Mouse (Mus musculus) heart, embryonic 15.5 days (tissue): ENCODE results near the gene Eif1. TPM values are rescaled to one million over a fixed set of nuclear protein-coding genes. Genes with fewer than 3 reads are reported as not detected.

ENCODE experiments used
- polyA plus RNA-seq: library from polyadenylated mRNA; unstranded; fragments of >200 nt; fragmentation: Nextera tagmentation; extraction: Ambion mirVana; gene quantifications from 2 replicates; pipeline ENCODE4 v1.2.1, GENCODE M21; 2015

The Eif1 gene
- polyA plus RNA-seq, 1 experiment from 2014 or later, result 1,738 TPM

Other genes with a start within 250 kb of the Eif1 start
- not detected in 2 replicates for gene Krt32, start 231.7 kb upstream of the Eif1 start, polyA plus RNA-seq
- gene Krt35, start 223.6 kb upstream of the Eif1 start, polyA plus RNA-seq, result not detected in 2 replicates
- gene Krt36, start 214.3 kb upstream of the Eif1 start, polyA plus RNA-seq, result 0.10 TPM in 1 of 2 replicates, not detected in the other
- 0.45 and 0.62 TPM in 2 replicates for gene Krt13, start 198.3 kb upstream of the Eif1 start, polyA plus RNA-seq
- gene Krt15, start 184.0 kb upstream of the Eif1 start, polyA plus RNA-seq, result 4.2 and 20.2 TPM in 2 replicates
- gene Krt19, start 171.2 kb upstream of the Eif1 start, polyA plus RNA-seq, result 42.6 and 82.2 TPM in 2 replicates
- not detected in 2 replicates for gene Krt9, start 126.6 kb upstream of the Eif1 start, polyA plus RNA-seq
- gene Krt14, start 112.3 kb upstream of the Eif1 start, polyA plus RNA-seq, result 3.0 and 4.8 TPM in 2 replicates
- 0.27 TPM in 1 of 2 replicates, not detected in the other for gene Krt16, start 71.0 kb upstream of the Eif1 start, polyA plus RNA-seq
- 5.2 and 42.7 TPM in 2 replicates for gene Krt17, start 58.9 kb upstream of the Eif1 start, polyA plus RNA-seq
- not detected in 2 replicates for gene Krt42, start 50.0 kb upstream of the Eif1 start, polyA plus RNA-seq
- not detected in 2 replicates for gene Gast, start 14.5 kb downstream of the Eif1 start, polyA plus RNA-seq
- 5.3 and 7.7 TPM in 2 replicates for gene Hap1, start 36.2 kb downstream of the Eif1 start, polyA plus RNA-seq
- 117 and 140 TPM in 2 replicates for gene Jup, start 77.9 kb downstream of the Eif1 start, polyA plus RNA-seq
- 48.3 and 63.1 TPM in 2 replicates for gene P3h4, start 95.0 kb downstream of the Eif1 start, polyA plus RNA-seq
- 86.3 and 119 TPM in 2 replicates for gene Fkbp10, start 95.8 kb downstream of the Eif1 start, polyA plus RNA-seq
- gene Nt5c3b, start 121.9 kb downstream of the Eif1 start, polyA plus RNA-seq, result 90.2 and 104 TPM in 2 replicates
- gene Klhl10, start 122.0 kb downstream of the Eif1 start, polyA plus RNA-seq, result 0.33 and 0.42 TPM in 2 replicates
- 6.9 and 8.7 TPM in 2 replicates for gene Klhl11, start 152.9 kb downstream of the Eif1 start, polyA plus RNA-seq
- 49.5 and 76.6 TPM in 2 replicates for gene Acly, start 208.1 kb downstream of the Eif1 start, polyA plus RNA-seq
- 0.66 TPM in 2 replicates for gene Ttc25, start 225.7 kb downstream of the Eif1 start, polyA plus RNA-seq